In genomic region chr15:80836246-80836645, GRCm38 (mm10) we compare ENCODE assay signal across 22 mouse cellular contexts.
DNase-seq lines count a peak whose midpoint lies in the region; ATAC-seq lines count a peak whose summit lies in the region.
"Had no signal": no experiment of that assay in that cellular context is flagged by ENCODE, and none has a peak within 500 bp of the region (broad histone marks: within the 10 kb centered on the region; RNA-seq: fewer than 3 reads in every experiment).

No protein-coding gene starts in this region.

- H3K4me1 ChIP-seq in embryonic facial prominence, embryonic 14.5 days (ENCODE audit: control insufficient read depth, insufficient read depth, low read length): peaks cover 17% of the 10 kb centered on the region; the same call in 1 of the 2 replicates
- H3K4me1 ChIP-seq in embryonic facial prominence, embryonic 10.5 days: peaks cover 13% of the 10 kb centered on the region
- peaks cover 70% of the 10 kb centered on the region for H3K4me1 ChIP-seq in heart, embryonic 13.5 days

- no peak overlapping the region for H3K4me2 ChIP-seq in embryonic facial prominence, embryonic 14.5 days (ENCODE audit: low read depth, low read length)
- no peak overlapping the region for H3K4me2 ChIP-seq in heart, embryonic 13.5 days
- H3K4me2 ChIP-seq: embryonic facial prominence, embryonic 13.5 days; forebrain, embryonic 13.5 days; forebrain, embryonic 15.5 days had no signal

- no peak overlapping the region for H3K27ac ChIP-seq in embryonic facial prominence, embryonic 14.5 days (replicated peaks; ENCODE audit: low read depth, low read length)
- H3K27ac ChIP-seq in embryonic facial prominence, embryonic 10.5 days (replicated peaks): no peak overlapping the region
- peak overlapping the region; percentile 8; the same call in 1 of the 2 replicates for H3K27ac ChIP-seq in heart, embryonic 13.5 days (replicated peaks)
- H3K27ac ChIP-seq: forebrain, embryonic 13.5 days; forebrain, embryonic 15.5 days had no signal

- 67% methylated on average over 3 of the region's 3 CpGs for WGBS in embryonic facial prominence, embryonic 14.5 days
- WGBS in embryonic facial prominence, embryonic 10.5 days: 72% methylated on average over 3 of the region's 3 CpGs
- 51% methylated on average over 3 of the region's 3 CpGs for WGBS in heart, embryonic 13.5 days

- no peaks in the 10 kb centered on the region for H3K27me3 ChIP-seq in embryonic facial prominence, embryonic 14.5 days (replicated peaks; ENCODE audit: control insufficient read depth, insufficient read depth, low read length)
- H3K27me3 ChIP-seq in embryonic facial prominence, embryonic 10.5 days (replicated peaks; ENCODE audit: low read depth, poor library complexity, severe bottlenecking): no peaks in the 10 kb centered on the region
- no peaks in the 10 kb centered on the region for H3K27me3 ChIP-seq in heart, embryonic 13.5 days (replicated peaks)
- H3K27me3 ChIP-seq: CH12.LX; embryonic facial prominence, embryonic 13.5 days; forebrain, embryonic 13.5 days; forebrain, embryonic 15.5 days; Patski had no signal

- no peaks in the 10 kb centered on the region for H3K36me3 ChIP-seq in embryonic facial prominence, embryonic 14.5 days (ENCODE audit: control insufficient read depth, insufficient read depth, low read length)
- H3K36me3 ChIP-seq in embryonic facial prominence, embryonic 10.5 days (replicated peaks): no peaks in the 10 kb centered on the region; the same call in 1 of the 2 replicates
- H3K36me3 ChIP-seq in heart, embryonic 13.5 days: peaks cover 4% of the 10 kb centered on the region; the same call in 1 of the 2 replicates
- H3K36me3 ChIP-seq: embryonic facial prominence, embryonic 13.5 days; forebrain, embryonic 15.5 days had no signal

- no peak overlapping the region for H3K9ac ChIP-seq in embryonic facial prominence, embryonic 14.5 days (ENCODE audit: low read depth, low read length)
- H3K9ac ChIP-seq in heart, embryonic 13.5 days: no peak overlapping the region
- H3K9ac ChIP-seq: embryonic facial prominence, embryonic 13.5 days; forebrain, embryonic 13.5 days; forebrain, embryonic 15.5 days; forebrain, postnatal 0 days had no signal

- no peak for ATAC-seq in CD4-positive, CD25-positive, alpha-beta regulatory T cell, adult 4 months
- ATAC-seq in embryonic facial prominence, embryonic 14.5 days (ENCODE audit: low read depth): no peak
- ATAC-seq in heart, embryonic 13.5 days (ENCODE audit: extremely low read depth, insufficient number of reproducible peaks, low FRiP score, low TSS enrichment): no peak
- no peak for ATAC-seq in cerebellum, adult (ENCODE audit: insufficient number of reproducible peaks, low FRiP score, low TSS enrichment)
- ATAC-seq: activated CD4-positive, CD25-positive, alpha-beta regulatory T cell, adult 4 months; forebrain, embryonic 13.5 days; forebrain, embryonic 15.5 days; forebrain, postnatal 0 days; Patski had no signal

- H3K4me3 ChIP-seq in embryonic facial prominence, embryonic 14.5 days (ENCODE audit: low read depth, low read length): no peak overlapping the region
- H3K4me3 ChIP-seq in embryonic facial prominence, embryonic 10.5 days: no peak overlapping the region
- H3K4me3 ChIP-seq in heart, embryonic 13.5 days: no peak overlapping the region
- H3K4me3 ChIP-seq: embryonic facial prominence, embryonic 13.5 days; forebrain, embryonic 13.5 days; forebrain, embryonic 15.5 days had no signal

- DNase-seq in CD4-positive, CD25-positive, alpha-beta regulatory T cell, adult 2 months (ENCODE audit: low read depth, low spot score): peak; percentile 24
- DNase-seq in embryonic facial prominence, embryonic 14.5 days (ENCODE audit: low spot score): peak; percentile 13
- no peak for DNase-seq in embryonic facial prominence, embryonic 10.5 days (ENCODE audit: low spot score)
- DNase-seq in heart, adult 8-10 months (ENCODE audit: low spot score): no peak
- peak; percentile 45 for DNase-seq in brain, adult 2 months (ENCODE audit: low read depth, low spot score)
- DNase-seq: adrenal gland, postnatal 10 days; B cell, adult 2 months; cerebellum, adult 11-12 months; cerebellum, adult 9-10 months; cerebellum, postnatal 10 days; cerebellum, postnatal 25 days; forebrain, postnatal 0 days had no signal

- H3K9me3 ChIP-seq in embryonic facial prominence, embryonic 14.5 days (ENCODE audit: control insufficient read depth, low read length): no peaks in the 10 kb centered on the region
- no peaks in the 10 kb centered on the region for H3K9me3 ChIP-seq in embryonic facial prominence, embryonic 10.5 days
- H3K9me3 ChIP-seq in heart, embryonic 13.5 days: no peaks in the 10 kb centered on the region
- H3K9me3 ChIP-seq: embryonic facial prominence, embryonic 13.5 days; forebrain, embryonic 13.5 days; forebrain, embryonic 15.5 days; G1E had no signal

Comparison
In these comparisons a context has a peak if more than half of its experiments do, and no peak if none do; other contexts are left out.
1. DNase-seq: peak in CD4-positive, CD25-positive, alpha-beta regulatory T cell, adult 2 months (single experiment), embryonic facial prominence, embryonic 14.5 days (single experiment) and brain, adult 2 months (single experiment); none in embryonic facial prominence, embryonic 10.5 days (single experiment) and heart, adult 8-10 months (single experiment).